Mouse (Mus musculus) olfactory bulb, adult 2 months (tissue): Measurements from ENCODE around the gene Cnn1.

Source experiments
- CTCF ChIP-seq: fragments of 200-500 bp; IDR thresholded peaks from 2 replicates; pipeline ENCODE4 v1.5.1; 2012; ENCODE audit warnings: low read depth, mild to moderate bottlenecking, low read length, moderate library complexity; ENCODE audit not compliant: insufficient read depth
- POLR2A ChIP-seq: fragments of 200-500 bp; IDR thresholded peaks from 2 replicates; pipeline ENCODE4 v1.6.1; 2012; ENCODE audit warnings: mild to moderate bottlenecking, low read depth, low read length, moderate library complexity; ENCODE audit not compliant: insufficient read depth

DNA sequence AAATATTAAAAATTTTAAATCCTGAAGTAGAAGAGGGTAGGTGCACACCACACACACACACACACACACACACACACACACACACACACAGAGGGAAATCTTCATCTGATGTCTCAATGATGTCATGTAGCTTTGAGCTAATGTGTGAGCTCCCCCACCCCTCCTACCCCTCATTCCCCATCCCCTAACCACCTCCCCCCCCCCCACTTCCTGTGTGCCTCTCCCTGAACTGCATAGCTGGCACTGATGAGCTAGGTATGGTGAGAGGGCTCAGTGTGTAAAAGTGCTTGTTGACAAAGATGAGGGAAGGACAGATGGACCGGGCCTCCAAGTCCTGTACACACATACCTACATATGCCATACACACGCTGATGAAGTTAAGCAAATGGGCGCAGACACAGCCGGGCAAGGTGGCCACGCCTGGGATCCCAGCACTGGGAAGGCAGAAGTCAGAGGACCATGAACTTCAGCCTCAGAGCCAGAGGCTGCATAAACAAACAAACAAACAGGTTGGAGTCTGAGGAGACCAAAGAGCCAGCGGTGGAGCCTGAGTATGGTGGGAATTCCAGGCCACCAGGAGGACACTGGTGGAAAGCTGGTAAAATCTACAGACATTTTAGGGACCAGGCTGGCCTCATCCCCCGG lies 35.4 kb downstream of the Cnn1 start:
- no peak for TF ChIP-seq CTCF
- no peak for TF ChIP-seq POLR2A
